Mouse (Mus musculus): ENCODE measurements around the gene Nup85. TPM values are rescaled to one million over a fixed set of nuclear protein-coding genes. Genes with fewer than 3 reads are reported as not detected.
"Not testable (repeated sequence)": the region's sequence is repeated elsewhere in the genome, so short reads cannot be mapped to it uniquely, and the experiment has no call there.

Gene Nup85
- 115 and 134 TPM in 2 replicates for polyA plus RNA-seq (2015; fragmentation: Nextera tagmentation; extraction: Ambion mirVana)

DNA sequence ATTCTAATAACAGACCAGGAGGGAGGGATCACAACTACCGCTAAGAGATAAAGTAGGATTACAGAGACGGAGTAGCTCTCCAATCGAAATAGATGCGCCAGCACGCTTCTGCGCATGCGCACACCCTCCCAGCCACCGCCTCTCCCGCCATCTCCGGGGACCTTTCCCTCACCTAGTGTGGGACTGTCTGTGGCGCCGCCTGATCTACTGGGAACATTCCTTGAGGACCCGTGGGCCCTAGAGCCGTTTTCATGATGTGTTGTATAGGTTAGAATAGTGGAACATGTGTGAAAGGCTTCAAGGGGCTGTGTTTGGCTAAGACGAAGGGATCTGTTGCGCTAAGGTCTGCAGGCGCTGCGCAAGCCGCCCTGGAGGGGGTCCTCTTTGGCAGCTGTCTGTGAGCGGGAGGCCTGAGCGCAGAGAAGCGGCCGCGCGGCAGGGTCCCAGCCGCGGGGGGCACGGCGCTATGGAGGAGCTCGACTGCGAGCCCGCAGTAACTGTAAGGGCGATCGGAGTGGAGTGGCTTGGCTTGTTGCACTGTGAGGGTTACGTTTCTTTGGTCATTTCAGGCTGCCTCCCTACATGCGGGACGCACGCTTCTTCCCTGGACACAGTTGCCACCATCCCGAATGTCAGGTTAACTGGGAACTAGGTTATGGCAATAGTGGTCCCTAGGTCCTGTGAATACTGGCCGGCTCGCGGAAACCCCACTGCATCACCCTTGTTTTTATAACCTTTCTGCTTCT is at the start of gene Nup85:
Gene Nup85, plus strand, starts transcription at position 371 of the 746 bp plus-strand sequence.
- H3K4me2 ChIP-seq (ENCODE audit: low read depth, low read length): peak within 1 kb of the TSS; percentile 74
- H3K27me3 ChIP-seq (replicated peaks; ENCODE audit: control insufficient read depth, insufficient read depth, low read length): no peaks in the 10 kb centered on the region
- peaks cover 13% of the 10 kb centered on the region for H3K36me3 ChIP-seq (ENCODE audit: control insufficient read depth, insufficient read depth, low read length)
- H3K4me1 ChIP-seq (ENCODE audit: control insufficient read depth, insufficient read depth, low read length): peaks cover 12% of the 10 kb centered on the region
- peak; percentile 96 for ATAC-seq
- peak within 1 kb of the TSS; percentile 88 for H3K4me3 ChIP-seq (ENCODE audit: low read length)
- WGBS: under 1% methylated on average over 42 of the region's 42 CpGs
- H3K27ac ChIP-seq (ENCODE audit: low read length): peak within 1 kb of the TSS; percentile 88
- H3K9me3 ChIP-seq (ENCODE audit: control insufficient read depth, low read length): no peaks in the 10 kb centered on the region
- H3K9ac ChIP-seq (ENCODE audit: low read depth, low read length): peak within 1 kb of the TSS; percentile 79

DNA sequence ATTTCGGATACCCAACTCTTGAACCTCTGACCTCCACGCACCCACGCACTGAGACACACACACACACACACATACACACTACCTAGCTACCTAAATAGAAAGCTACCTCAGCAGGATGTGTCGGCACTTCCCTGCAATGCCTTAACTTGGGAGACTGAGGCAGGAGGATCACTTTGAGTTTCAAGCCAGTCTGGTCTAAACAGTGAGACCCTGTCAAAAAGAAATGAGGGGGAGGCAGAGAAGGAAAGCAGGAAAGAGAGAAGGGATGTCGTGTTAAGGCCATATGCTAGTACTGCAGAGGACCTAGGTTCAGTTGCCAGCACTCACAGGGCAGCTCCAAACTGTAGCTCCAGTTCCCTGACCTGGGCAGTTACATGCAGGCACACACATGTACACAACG is 49.2 kb upstream of the Nup85 start:
- Histone ChIP-seq H3K4me1 (ENCODE audit: control insufficient read depth, insufficient read depth, low read length) (peaks cover 27% of the 10 kb centered on the region), H3K27ac (ENCODE audit: low read length) (no peak overlapping the region), H3K4me2 (ENCODE audit: low read depth, low read length) (no peak overlapping the region), H3K9ac (ENCODE audit: low read depth, low read length) (no peak overlapping the region), H3K4me3 (ENCODE audit: low read length) (no peak overlapping the region), H3K36me3 (ENCODE audit: control insufficient read depth, insufficient read depth, low read length) (no peaks in the 10 kb centered on the region), H3K27me3 (replicated peaks; ENCODE audit: control insufficient read depth, insufficient read depth, low read length) (no peaks in the 10 kb centered on the region), H3K9me3 (ENCODE audit: control insufficient read depth, low read length) (no peaks in the 10 kb centered on the region)
- 65% methylated on average over 6 of the region's 6 CpGs for WGBS
- ATAC-seq: no peak

GRCm38 (mm10) chr11:115516942-115517341 is 47.3 kb upstream of the Nup85 start:
- WGBS: 79% methylated on average over 5 of the region's 5 CpGs
- no peak overlapping the region for H3K9ac ChIP-seq (ENCODE audit: low read depth, low read length)
- no peaks in the 10 kb centered on the region for H3K9me3 ChIP-seq (ENCODE audit: control insufficient read depth, low read length)
- no peak overlapping the region for H3K4me3 ChIP-seq (ENCODE audit: low read length)
- H3K36me3 ChIP-seq (ENCODE audit: control insufficient read depth, insufficient read depth, low read length): no peaks in the 10 kb centered on the region
- H3K27me3 ChIP-seq (replicated peaks; ENCODE audit: control insufficient read depth, insufficient read depth, low read length): no peaks in the 10 kb centered on the region
- peaks cover 8% of the 10 kb centered on the region for H3K4me1 ChIP-seq (ENCODE audit: control insufficient read depth, insufficient read depth, low read length)
- H3K27ac ChIP-seq (ENCODE audit: low read length): no peak overlapping the region
- H3K4me2 ChIP-seq (ENCODE audit: low read depth, low read length): no peak overlapping the region
- ATAC-seq: no peak

DNA sequence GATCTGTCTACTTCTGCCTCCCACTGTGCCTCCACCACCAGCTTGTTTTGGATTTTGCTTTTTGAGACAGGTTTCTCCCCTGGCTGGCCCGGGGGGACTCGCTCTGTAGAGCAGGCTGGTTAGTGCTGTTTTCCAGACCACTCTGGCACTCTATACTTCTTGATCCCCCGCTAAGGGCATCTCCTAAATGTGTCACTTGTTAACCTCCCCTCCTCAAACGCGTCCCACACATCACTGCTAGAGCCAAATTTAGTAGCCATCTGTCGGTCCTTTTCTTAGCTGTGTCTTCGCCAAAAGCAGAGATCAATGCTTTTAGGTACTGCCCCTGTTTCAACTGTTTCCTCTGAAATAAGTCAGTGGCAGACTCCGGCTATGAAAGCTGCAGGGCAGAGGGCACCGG is 45.5 kb upstream of the Nup85 start:
- no peak overlapping the region for H3K4me3 ChIP-seq (ENCODE audit: low read length)
- no peak overlapping the region for H3K4me2 ChIP-seq (ENCODE audit: low read depth, low read length)
- 68% methylated on average over 9 of the region's 9 CpGs for WGBS
- H3K4me1 ChIP-seq (ENCODE audit: control insufficient read depth, insufficient read depth, low read length): no peaks in the 10 kb centered on the region
- H3K27ac ChIP-seq (ENCODE audit: low read length): no peak overlapping the region
- no peak overlapping the region for H3K9ac ChIP-seq (ENCODE audit: low read depth, low read length)
- H3K36me3 ChIP-seq (ENCODE audit: control insufficient read depth, insufficient read depth, low read length): peaks cover 4% of the 10 kb centered on the region; the same call in 1 of the 2 replicates
- no peak for ATAC-seq
- no peaks in the 10 kb centered on the region for H3K27me3 ChIP-seq (replicated peaks; ENCODE audit: control insufficient read depth, insufficient read depth, low read length)
- H3K9me3 ChIP-seq (ENCODE audit: control insufficient read depth, low read length): no peaks in the 10 kb centered on the region

DNA sequence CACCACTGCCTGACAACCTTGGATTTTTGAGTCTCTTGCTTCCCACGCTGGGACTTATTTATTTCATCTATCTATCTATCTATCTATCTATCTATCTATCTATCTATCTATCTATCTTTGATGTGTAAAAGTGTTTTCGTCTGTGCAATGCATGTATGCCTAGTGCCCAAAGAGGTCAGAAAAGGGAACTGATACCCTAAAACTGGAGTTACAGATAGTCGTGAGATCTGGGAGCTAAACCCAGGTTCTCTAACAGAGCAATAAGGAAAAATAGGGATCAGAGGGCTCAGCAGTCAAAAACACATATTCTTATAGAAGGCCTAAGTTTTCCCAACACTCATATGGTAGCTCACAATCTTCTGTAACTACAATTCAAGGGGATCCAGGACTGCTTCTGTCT is 44.7 kb upstream of the Nup85 start:
- H3K4me3 ChIP-seq (ENCODE audit: low read length): no peak overlapping the region
- no peaks in the 10 kb centered on the region for H3K4me1 ChIP-seq (ENCODE audit: control insufficient read depth, insufficient read depth, low read length)
- WGBS: 81% methylated on average over 3 of the region's 3 CpGs
- no peaks in the 10 kb centered on the region for H3K27me3 ChIP-seq (replicated peaks; ENCODE audit: control insufficient read depth, insufficient read depth, low read length)
- no peak overlapping the region for H3K27ac ChIP-seq (ENCODE audit: low read length)
- H3K9me3 ChIP-seq (ENCODE audit: control insufficient read depth, low read length): no peaks in the 10 kb centered on the region
- no peak overlapping the region for H3K4me2 ChIP-seq (ENCODE audit: low read depth, low read length)
- H3K36me3 ChIP-seq (ENCODE audit: control insufficient read depth, insufficient read depth, low read length): peaks cover 4% of the 10 kb centered on the region; the same call in 1 of the 2 replicates
- no peak overlapping the region for H3K9ac ChIP-seq (ENCODE audit: low read depth, low read length)
- ATAC-seq: no peak

DNA sequence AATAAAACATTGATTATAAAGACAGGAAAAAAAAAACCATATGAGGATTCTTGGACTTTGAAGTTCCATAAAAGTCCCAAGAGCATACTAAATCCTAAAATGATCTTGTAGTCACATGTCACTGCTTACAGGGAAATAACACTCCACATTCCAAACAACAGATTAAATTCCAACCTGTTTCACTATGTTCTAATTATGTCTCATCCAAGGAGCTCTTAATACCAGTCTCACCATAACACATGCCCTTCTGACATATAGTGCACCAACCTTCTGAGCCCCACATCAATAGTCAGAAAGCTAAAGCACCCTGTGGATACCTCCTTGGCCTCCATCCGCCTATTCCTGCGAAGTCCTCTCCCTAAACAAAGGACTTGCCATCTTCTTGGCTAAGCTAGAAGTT is 44.0 kb upstream of the Nup85 start:
- Histone ChIP-seq H3K4me2 (ENCODE audit: low read depth, low read length) (no peak overlapping the region), H3K9me3 (ENCODE audit: control insufficient read depth, low read length) (no peaks in the 10 kb centered on the region), H3K4me1 (ENCODE audit: control insufficient read depth, insufficient read depth, low read length) (no peaks in the 10 kb centered on the region), H3K27ac (ENCODE audit: low read length) (no peak overlapping the region), H3K27me3 (replicated peaks; ENCODE audit: control insufficient read depth, insufficient read depth, low read length) (no peaks in the 10 kb centered on the region), H3K4me3 (ENCODE audit: low read length) (no peak overlapping the region), H3K36me3 (ENCODE audit: control insufficient read depth, insufficient read depth, low read length) (peaks cover 4% of the 10 kb centered on the region; the same call in 1 of the 2 replicates), H3K9ac (ENCODE audit: low read depth, low read length) (no peak overlapping the region)
- ATAC-seq: no peak
- 80% methylated on average over 2 of the region's 2 CpGs for WGBS

DNA sequence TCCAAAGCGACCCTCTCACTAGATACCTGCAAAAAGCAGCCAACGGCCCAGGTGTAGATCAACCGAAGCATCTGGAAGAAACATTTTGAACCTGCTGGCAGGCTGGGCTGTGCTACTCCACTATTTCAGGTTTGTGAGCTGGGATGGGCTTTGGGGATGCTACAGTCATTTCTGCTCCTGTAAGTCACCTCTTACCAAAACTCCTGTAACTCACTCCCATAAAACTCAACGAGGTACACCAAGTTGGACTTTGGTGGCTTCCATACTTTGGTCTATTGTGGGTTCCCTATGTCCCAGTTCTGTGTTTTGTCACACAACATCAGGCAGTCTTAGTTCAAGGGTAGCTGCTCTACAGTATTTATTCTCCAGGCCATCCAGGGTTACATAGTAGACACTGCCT is 43.2 kb upstream of the Nup85 start:
- Histone ChIP-seq H3K27me3 (replicated peaks; ENCODE audit: control insufficient read depth, insufficient read depth, low read length) (no peaks in the 10 kb centered on the region), H3K9me3 (ENCODE audit: control insufficient read depth, low read length) (no peaks in the 10 kb centered on the region), H3K4me1 (ENCODE audit: control insufficient read depth, insufficient read depth, low read length) (no peaks in the 10 kb centered on the region), H3K27ac (ENCODE audit: low read length) (no peak overlapping the region), H3K4me3 (ENCODE audit: low read length) (no peak overlapping the region), H3K36me3 (ENCODE audit: control insufficient read depth, insufficient read depth, low read length) (peaks cover 4% of the 10 kb centered on the region; the same call in 1 of the 2 replicates), H3K4me2 (ENCODE audit: low read depth, low read length) (no peak overlapping the region), H3K9ac (ENCODE audit: low read depth, low read length) (no peak overlapping the region)
- WGBS: 79% methylated on average over 4 of the region's 4 CpGs
- no peak for ATAC-seq

- H3K9me3 ChIP-seq (ENCODE audit: control insufficient read depth, low read length): no peaks in the 10 kb centered on the region
- 89% methylated on average over 2 of the region's 2 CpGs for WGBS
- H3K9ac ChIP-seq (ENCODE audit: low read depth, low read length): no peak overlapping the region
- no peak overlapping the region for H3K27ac ChIP-seq (ENCODE audit: low read length)
- no peaks in the 10 kb centered on the region for H3K4me1 ChIP-seq (ENCODE audit: control insufficient read depth, insufficient read depth, low read length)
- no peak overlapping the region for H3K4me3 ChIP-seq (ENCODE audit: low read length)
- no peak overlapping the region for H3K4me2 ChIP-seq (ENCODE audit: low read depth, low read length)
- H3K36me3 ChIP-seq (ENCODE audit: control insufficient read depth, insufficient read depth, low read length): peaks cover 4% of the 10 kb centered on the region; the same call in 1 of the 2 replicates
- no peak for ATAC-seq
- no peaks in the 10 kb centered on the region for H3K27me3 ChIP-seq (replicated peaks; ENCODE audit: control insufficient read depth, insufficient read depth, low read length)
Observed at GRCm38 (mm10) chr11:115522238-115522637, 42.0 kb upstream of the Nup85 start.

DNA sequence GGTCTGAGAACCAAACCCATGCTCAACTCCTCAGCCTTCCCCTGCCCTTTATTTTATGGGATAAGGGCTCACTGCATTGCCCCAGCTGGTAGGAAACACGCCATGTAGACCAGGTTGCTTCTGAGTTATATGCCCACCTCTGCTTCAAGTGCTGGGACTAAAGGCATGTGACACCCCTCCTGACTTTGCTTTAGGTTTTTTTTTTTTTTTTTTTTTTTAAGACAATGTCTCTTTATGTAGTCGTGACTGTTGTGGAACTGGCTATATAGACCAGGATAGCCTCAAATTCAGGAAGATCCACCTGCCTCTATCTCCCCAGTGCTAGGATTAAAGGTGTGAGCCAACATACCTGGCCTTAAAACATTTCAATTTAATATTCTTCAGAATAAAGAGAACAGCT is 41.5 kb upstream of the Nup85 start:
- H3K27ac ChIP-seq (ENCODE audit: low read length): no peak overlapping the region
- WGBS: 74% methylated on average over 2 of the region's 2 CpGs
- H3K4me2 ChIP-seq (ENCODE audit: low read depth, low read length): no peak overlapping the region
- H3K4me3 ChIP-seq (ENCODE audit: low read length): no peak overlapping the region
- H3K9me3 ChIP-seq (ENCODE audit: control insufficient read depth, low read length): no peaks in the 10 kb centered on the region
- no peaks in the 10 kb centered on the region for H3K4me1 ChIP-seq (ENCODE audit: control insufficient read depth, insufficient read depth, low read length)
- no peaks in the 10 kb centered on the region for H3K27me3 ChIP-seq (replicated peaks; ENCODE audit: control insufficient read depth, insufficient read depth, low read length)
- ATAC-seq: no peak
- H3K36me3 ChIP-seq (ENCODE audit: control insufficient read depth, insufficient read depth, low read length): peaks cover 4% of the 10 kb centered on the region; the same call in 1 of the 2 replicates
- H3K9ac ChIP-seq (ENCODE audit: low read depth, low read length): no peak overlapping the region

DNA sequence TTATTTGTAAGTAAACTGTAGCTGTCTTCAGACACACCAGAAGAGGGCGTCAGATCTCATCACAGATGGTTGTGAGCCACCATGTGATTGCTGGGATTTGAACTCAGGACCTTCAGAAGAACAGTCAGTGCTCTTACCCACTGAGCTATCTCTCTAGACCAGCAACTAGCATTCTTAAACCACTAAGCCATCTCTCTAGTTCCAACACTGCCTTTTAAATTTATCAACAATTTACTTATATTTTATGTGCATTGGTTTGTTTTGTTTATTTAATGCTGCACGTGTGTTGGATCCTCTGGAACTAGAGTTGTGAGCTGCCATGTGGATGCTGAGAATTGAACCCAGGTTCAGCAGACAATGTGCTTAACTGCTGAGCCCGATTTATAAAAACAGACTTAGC is 37.8 kb upstream of the Nup85 start:
- H3K4me3 ChIP-seq (ENCODE audit: low read length); H3K36me3 ChIP-seq (ENCODE audit: control insufficient read depth, insufficient read depth, low read length); H3K27ac ChIP-seq (ENCODE audit: low read length); H3K27me3 ChIP-seq (replicated peaks; ENCODE audit: control insufficient read depth, insufficient read depth, low read length); ATAC-seq; H3K4me2 ChIP-seq (ENCODE audit: low read depth, low read length); H3K9ac ChIP-seq (ENCODE audit: low read depth, low read length); H3K9me3 ChIP-seq (ENCODE audit: control insufficient read depth, low read length); H3K4me1 ChIP-seq (ENCODE audit: control insufficient read depth, insufficient read depth, low read length): not testable (repeated sequence)
- 73% methylated on average over 3 of the region's 3 CpGs for WGBS
